Mouse (Mus musculus): ENCODE measurements at regions not wholly inside any gene's neighbourhood (a gene's known extent, or its start where the extent isn't known, plus 50 kb on each side); places are given as distances from the start of the nearest gene placed in this dataset.
A peak's percentile ranks its signal among the peaks of the same experiment; 100 is the strongest.

DNA sequence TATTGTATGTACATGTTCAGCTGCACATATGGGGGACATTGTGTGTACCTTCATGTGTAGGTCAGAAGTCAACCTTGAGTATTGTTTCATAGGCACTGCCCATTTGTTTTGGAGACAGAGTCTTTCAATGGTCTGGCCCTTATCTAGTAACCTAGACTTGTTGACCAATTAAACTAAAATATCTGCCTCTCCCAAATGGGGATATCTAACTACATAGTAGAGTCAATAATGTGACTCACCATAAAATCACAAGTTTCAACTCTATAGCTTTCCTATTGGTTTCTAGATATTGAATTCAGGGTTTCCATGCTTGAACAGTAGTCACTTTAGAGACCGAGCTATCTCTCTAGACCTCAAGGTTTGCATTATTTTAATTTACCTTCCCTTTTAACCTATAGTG is 174.0 kb upstream of the Celf2 start:
- no peak overlapping the region for H3K4me3 ChIP-seq (replicated peaks)
- no peaks in the 10 kb centered on the region for H3K36me3 ChIP-seq
- no peak for ATAC-seq (ENCODE audit: low FRiP score)
- no peak overlapping the region for H3K4me2 ChIP-seq
- H3K9me3 ChIP-seq (replicated peaks), result no peaks in the 10 kb centered on the region
- H3K27ac ChIP-seq (replicated peaks), result no peak overlapping the region
- no peaks in the 10 kb centered on the region for H3K27me3 ChIP-seq (replicated peaks)
- WGBS, result 98% methylated on average over 1 of the region's 1 CpGs
- H3K9ac ChIP-seq (replicated peaks), result no peak overlapping the region
- H3K4me1 ChIP-seq, result no peaks in the 10 kb centered on the region

DNA sequence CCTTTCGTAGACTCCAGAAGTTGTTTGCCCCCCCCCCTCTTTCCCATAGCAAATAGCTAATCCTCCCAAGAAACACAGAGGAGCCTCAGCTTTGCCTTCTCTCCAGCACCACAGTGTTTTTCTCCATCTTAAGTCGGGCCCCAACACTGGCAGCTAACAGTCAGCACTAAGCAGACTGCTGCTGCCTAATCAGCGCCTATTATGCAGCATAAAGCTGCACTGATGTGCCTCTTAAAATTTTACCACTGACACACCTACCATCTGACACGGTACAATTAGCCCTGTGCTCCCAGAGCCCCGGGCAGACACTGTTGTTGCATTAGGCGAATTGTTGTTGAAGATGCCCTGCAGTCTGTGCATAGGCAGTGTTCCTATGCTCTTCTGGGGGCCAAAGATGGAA is 131.5 kb upstream of the Celf2 start:
- H3K27me3 ChIP-seq (replicated peaks), result no peaks in the 10 kb centered on the region
- 50% methylated on average over 6 of the region's 6 CpGs for WGBS
- H3K9ac ChIP-seq (replicated peaks), result no peak overlapping the region
- no peaks in the 10 kb centered on the region for H3K9me3 ChIP-seq (replicated peaks)
- no peak for ATAC-seq (ENCODE audit: low FRiP score)
- H3K4me3 ChIP-seq (replicated peaks), result no peak overlapping the region
- H3K4me2 ChIP-seq, result no peak overlapping the region
- no peaks in the 10 kb centered on the region for H3K36me3 ChIP-seq
- H3K4me1 ChIP-seq, result 0 out of 2 replicates have a peak, but pooled peaks cover 3% of the 10 kb centered on the region
- H3K27ac ChIP-seq (replicated peaks), result no peak overlapping the region

DNA sequence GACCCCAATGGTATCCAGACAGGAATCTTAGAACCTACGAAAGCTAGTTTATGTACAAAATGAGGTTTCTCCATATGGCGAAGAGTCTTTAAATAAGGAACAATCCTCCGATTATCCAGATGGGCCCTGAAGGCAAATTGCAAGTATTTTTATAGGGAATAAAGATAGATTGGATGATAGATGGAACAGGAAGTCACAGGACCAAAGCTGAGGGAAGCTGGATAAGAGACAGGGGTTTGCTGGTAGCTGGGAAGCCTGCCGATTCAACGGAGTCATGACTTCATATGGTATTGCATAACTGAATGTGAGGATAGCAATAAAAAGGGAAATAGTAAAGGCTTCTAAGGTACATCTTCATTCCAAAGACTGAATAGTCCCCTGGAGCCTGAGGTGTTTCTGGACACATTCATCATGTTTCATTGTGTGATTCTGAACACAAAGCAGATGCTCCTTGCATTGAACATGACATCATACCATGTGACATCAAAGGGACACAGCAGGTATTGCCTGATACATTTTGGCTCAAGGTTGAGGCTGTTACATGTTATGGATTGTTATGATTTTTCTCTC is 113.4 kb upstream of the Celf2 start:
- Histone ChIP-seq H3K9me3 (replicated peaks) (no peaks in the 10 kb centered on the region), H3K9ac (replicated peaks) (no peak overlapping the region), H3K36me3 (no peaks in the 10 kb centered on the region), H3K27me3 (replicated peaks) (no peaks in the 10 kb centered on the region), H3K4me3 (replicated peaks) (no peak overlapping the region), H3K4me2 (no peak overlapping the region), H3K27ac (replicated peaks) (no peak overlapping the region), H3K4me1 (no peaks in the 10 kb centered on the region)
- 88% methylated on average over 5 of the region's 5 CpGs for WGBS
- no peak for ATAC-seq (ENCODE audit: low FRiP score)

DNA sequence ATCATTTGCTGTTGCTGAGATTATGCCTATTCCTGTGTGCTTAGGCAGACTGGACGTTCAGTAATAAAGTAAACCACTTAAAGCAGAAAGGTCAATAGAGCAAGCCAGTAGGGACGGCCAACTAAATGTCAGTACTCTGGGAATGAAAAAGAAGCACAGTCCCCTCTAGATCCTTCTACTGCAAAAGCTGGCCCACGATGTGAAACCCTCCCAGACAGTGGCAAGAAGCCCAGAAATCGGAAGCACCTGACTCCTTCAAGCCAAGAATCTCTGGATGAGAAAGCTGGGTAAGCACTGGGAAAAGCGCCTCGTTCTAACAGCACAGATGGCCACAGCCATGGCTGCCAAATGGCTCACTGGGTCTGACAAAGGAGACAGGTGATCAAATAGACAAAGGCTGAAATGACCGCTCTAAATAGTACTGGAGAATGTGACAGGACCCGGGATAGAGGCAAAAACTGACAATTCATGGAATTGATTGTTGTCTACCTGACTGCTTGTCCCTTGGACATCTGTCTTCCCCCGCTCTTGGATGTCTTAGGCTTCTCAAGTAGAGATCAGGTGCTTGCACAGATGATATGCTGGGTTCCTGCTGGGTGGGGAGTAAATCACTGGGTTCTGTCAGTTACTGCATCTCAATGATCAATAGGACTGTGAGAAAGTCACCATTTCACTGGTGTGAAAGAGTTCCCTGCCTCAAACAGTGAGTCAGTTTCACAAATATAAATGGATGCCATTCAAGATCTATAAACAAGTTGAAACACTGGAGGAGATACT is 110.7 kb upstream of the Celf2 start:
- no peaks in the 10 kb centered on the region for H3K36me3 ChIP-seq
- no peaks in the 10 kb centered on the region for H3K9me3 ChIP-seq (replicated peaks)
- H3K4me2 ChIP-seq, result no peak overlapping the region
- no peak overlapping the region for H3K9ac ChIP-seq (replicated peaks)
- H3K4me1 ChIP-seq, result no peaks in the 10 kb centered on the region
- no peak overlapping the region for H3K27ac ChIP-seq (replicated peaks)
- no peaks in the 10 kb centered on the region for H3K27me3 ChIP-seq (replicated peaks)
- no peak overlapping the region for H3K4me3 ChIP-seq (replicated peaks)
- peak; percentile 31; the same call in 1 of the 2 replicates for ATAC-seq (ENCODE audit: low FRiP score)
- WGBS, result 68% methylated on average over 9 of the region's 9 CpGs

DNA sequence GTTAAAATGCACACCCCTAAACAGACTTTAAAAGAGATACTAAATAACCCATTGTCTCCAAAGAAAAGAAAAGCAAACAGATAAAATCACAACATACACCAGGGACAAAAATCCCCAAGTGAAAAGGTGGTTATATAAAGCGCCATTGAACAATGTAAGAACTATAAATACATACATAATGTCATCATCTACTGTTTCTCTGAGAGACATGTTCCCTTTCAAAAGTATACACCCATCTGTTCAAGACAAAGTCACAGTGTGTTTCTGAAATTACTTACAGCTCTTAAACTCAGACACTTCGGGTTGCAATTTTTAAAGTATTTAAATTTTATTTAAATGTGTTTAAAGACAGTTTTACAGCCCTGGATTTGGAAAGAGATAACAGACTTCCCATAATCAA is 68.8 kb upstream of the Celf2 start:
- no peak overlapping the region for H3K9ac ChIP-seq (replicated peaks)
- WGBS, result 81% methylated on average over 2 of the region's 2 CpGs
- H3K27me3 ChIP-seq (replicated peaks), result no peaks in the 10 kb centered on the region
- H3K9me3 ChIP-seq (replicated peaks), result no peaks in the 10 kb centered on the region
- H3K4me3 ChIP-seq (replicated peaks), result no peak overlapping the region
- H3K4me1 ChIP-seq, result no peaks in the 10 kb centered on the region
- no peak overlapping the region for H3K27ac ChIP-seq (replicated peaks)
- ATAC-seq (ENCODE audit: low FRiP score), result no peak
- no peaks in the 10 kb centered on the region for H3K36me3 ChIP-seq
- H3K4me2 ChIP-seq, result no peak overlapping the region

All from neural tube, embryonic 15.5 days (tissue).